Mouse (Mus musculus) spleen, postnatal 10 days (tissue): Measurements from ENCODE around the gene Oser1.
A peak's percentile ranks its signal among the peaks of the same experiment; 100 is the strongest.

Experiments used
- DNase-seq, 2 experiments: peaks; one replicate each; pipeline ENCODE4 v3.0.0; 2021 to 2022; ENCODE audit warnings: low spot score in 2 of 2

Gene Oser1

DNA sequence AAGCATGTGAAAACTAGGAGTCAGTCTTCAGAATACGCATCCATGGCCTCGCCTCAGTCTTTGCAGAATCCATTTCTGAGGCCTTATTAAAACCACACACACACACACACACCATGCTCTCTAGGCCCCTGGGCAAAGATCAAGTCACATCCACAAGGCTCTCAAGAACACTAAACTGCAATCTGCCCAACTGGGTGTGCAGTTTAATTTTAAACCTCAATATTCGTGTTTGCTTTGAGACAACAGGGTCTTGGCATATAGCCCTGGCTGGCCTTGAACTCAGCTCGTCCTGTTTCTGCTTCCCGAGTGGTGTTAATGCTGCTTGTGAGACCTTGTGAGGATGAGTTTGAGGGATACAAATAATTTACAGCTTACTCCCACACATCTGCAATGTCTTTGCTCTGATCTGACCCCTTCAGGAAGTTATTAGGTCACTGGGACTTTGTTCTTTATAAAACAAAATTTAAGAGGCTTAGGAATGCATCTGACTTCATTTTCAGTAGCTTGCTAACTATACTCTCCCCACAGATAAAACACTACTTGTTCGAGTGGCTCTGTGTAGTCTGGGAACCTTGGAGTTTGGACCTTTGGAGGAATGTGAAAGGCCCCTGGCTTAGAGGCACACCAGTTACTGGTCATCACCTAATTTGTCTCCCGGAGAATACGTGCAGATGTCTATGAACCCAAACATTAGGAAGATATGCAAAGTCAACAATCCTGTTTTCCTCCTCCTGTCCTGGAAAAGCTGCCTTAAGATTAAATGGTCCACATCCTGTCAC, 20.3 kb downstream of the Oser1 start:
- no peak for DNase-seq

DNA sequence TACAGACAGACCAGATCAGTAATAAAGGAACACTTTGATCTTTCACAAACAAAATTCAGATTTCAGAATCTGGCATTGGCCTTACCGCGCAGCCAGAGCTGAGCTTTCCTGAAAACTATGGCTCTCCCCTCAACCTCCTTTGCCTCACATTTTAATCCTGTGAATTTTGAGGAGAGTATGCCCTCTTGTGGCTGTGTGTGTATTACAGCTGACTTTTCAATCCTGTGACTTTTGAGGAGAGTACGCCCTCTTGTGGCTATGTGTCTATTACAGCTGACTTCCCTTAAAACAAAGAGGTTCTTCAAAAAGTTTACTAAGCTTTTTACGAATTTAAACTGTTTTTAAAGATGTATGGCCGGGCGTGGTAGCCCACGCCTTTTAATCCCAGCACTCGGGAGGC, 23.3 kb downstream of the Oser1 start:
- peak; percentile 69 to 77 for DNase-seq

DNA sequence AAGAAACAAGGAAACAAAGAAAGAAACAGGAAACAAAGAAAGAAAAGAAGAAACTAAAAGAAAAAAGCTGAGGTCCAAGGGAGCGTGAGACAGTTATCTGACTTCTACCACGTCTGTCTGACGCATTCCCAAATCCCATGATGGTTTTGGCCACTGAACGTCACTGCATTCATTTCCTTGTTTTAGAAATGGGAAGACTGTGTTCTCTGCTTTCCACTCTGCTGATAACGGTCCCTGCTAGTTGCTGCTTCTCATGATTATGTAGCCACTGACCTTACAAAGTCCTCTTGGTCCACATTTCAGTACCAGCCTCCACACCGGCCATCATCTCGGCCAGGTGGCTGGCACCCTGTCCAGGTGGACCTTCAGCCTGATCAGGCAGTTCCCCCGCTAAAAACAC, 25.3 kb downstream of the Oser1 start:
- DNase-seq: no peak

DNA sequence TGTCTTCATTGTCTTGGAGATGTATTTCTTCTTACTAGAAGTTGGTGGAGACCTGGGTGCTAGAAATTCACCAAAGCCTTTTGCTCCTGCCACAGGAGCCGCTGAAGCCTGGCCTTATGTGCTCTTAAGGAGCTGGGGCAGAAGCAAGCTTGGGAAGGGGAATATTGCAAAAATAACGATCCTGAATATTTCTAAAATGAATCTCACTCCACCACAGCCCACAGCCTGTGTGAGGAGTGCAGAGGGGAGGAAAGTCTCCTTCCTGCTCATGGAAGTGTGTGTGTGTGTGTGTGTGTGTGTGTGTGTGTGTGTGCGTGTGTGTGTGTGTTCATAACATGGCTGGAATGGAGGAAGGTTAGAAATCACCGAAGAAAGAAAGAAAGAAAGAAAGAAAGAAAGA, 25.7 kb downstream of the Oser1 start:
- no peak for DNase-seq

GRCm38 (mm10) chr2:163397905-163398304, 26.6 kb downstream of the Oser1 start, which contains the start of gene Jph2:
Gene Jph2 (minus strand): TSS chr2:163397993.
- DNase-seq: no peak

- DNase-seq: no peak
These were observed 27.4 kb downstream of the Oser1 start for GRCm38 (mm10) chr2:163397071-163397470.

- no peak for DNase-seq
These were observed 29.5 kb downstream of the Oser1 start for GRCm38 (mm10) chr2:163394977-163395376.

DNA sequence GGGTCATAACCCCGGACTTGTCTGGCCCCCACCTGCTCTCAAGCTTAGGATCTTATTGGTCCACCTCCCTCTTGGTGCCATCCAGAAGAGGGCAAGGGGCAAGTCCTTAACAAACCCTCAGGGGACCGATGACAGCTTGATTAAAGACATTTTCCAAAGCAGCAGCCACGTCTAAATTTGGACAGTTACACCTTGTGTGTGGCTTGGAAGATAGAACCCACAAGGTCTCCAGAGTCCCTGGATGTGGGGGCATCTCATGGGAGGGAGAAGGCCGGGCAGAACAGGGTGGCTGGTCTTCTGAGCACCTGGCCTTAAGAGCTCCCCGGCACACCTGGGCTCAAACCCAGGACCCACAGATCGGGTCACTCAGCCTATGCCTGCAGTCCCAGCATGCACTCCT, 30.5 kb downstream of the Oser1 start:
- no peak for DNase-seq

- DNase-seq: no peak
These were observed 31.3 kb downstream of the Oser1 start for GRCm38 (mm10) chr2:163393241-163393640.

DNA sequence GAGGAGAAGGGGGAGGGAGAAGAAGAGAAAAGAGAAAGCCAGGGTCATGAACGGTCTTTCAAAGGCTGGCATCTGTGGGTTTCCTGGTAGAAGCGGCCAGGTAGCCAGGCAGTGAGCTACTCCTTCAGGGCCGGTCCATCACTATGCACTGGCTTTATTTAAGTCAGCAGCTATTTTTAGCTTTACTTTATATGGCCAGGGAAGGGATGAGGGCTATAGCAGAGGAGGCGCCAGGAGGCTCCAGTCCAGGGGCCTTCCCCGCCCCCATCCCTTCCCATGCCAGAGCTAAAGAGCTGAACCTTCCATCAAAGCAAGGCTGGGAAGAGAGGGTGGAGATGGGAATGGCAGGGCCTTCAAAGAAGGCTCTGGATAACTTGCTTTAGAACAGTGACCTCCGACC, 32.1 kb downstream of the Oser1 start:
- no peak for DNase-seq

GRCm38 (mm10) chr2:163386423-163387190, 37.9 kb downstream of the Oser1 start:
- no peak for DNase-seq

DNA sequence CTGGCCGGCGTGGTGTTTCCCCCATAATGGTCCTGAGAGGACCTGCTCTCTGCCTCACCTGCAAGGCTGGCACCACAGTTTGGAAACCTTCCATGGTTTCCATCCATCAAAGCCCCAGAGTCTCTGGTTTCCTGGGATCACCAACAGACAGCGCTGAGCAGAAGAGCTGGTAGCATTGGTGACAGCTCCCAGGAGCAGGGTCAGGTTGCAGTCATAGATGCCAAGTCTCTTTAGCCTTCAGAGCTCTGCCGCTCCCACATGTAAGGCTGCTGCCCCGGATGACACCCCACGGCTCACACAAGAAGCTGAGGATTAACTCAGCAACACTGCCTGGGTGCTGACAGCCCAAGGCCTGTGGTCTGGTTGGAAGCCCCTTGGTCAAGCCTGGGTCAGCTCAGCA, 39.4 kb downstream of the Oser1 start:
- DNase-seq: no peak

DNA sequence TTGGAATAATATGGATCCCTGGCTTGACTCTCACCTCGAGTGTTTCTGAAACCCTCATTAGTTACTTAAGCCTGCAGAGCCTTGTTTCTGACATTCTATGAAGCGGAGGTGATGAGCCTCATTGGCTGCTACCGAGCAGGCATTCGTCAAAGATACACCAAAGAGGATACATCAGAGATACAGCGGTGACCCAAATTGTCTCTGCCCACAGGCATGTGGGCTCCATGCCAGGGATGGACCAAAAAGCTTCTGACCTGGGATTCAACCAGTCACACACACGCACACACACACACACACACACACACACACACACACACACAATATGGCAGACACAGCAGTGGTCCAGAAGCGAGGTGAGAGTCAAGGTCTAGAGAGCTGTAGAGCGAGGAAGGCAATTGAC, 43.3 kb downstream of the Oser1 start:
- no peak for DNase-seq

DNA sequence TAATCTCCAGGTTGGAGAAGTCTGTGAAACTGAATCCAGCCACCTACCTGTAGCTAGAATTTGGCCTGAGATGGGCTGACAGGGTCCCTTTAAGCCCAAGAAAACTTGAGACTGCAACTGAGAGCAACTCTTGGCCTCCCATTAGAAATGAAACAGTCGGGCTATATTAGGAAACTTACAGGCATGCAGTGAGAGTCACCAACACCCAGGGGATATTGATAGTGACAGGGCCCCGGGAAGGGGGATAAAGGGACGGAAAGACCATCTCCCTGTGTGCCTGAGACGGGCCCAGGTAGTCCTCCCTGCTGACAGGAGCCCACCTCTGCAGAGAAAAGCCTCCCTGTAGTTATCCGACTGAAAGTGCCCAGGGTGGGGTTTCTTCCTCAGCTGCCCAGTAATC, 45.1 kb downstream of the Oser1 start:
- DNase-seq: no peak

DNA sequence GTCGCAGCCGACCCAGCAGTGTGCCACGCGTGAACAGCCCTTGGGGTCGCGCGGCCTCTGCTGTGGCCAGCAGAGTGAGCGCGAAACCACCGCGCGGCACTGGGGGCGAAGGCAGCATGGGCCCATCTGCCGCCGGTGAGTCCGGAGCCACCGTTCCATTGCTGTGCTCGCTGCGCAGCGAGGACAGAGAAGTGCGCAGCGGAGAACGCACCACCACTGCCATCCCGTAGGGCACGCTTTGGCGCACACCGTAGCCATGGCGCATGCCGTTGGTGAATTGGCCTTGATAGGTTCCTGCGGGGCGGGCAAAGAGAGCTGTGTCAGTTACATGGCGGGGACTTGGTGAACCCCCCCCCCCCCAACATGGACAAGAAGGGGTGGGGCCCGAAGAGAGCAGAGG, 48.4 kb downstream of the Oser1 start:
- no peak for DNase-seq

GRCm38 (mm10) chr2:163375468-163375867, 49.0 kb downstream of the Oser1 start:
- no peak for DNase-seq

DNA sequence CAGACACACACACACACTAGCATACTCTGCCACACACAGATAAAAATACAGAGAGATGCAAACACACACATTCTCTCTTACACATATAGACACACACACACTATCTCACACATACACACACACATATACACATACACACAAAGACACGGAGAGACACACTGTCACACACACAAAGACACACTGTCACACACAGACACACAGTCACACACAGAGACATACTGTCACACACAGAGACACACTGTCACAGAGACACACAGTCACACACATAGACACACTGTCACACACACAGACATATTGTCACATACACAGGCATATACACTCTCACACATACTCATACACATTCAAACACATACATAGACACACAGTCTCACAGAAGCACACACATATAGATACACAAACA, 51.9 kb downstream of the Oser1 start:
- DNase-seq: no peak

GRCm38 (mm10) chr2:163370175-163370574, 54.3 kb downstream of the Oser1 start:
- no peak for DNase-seq

DNA sequence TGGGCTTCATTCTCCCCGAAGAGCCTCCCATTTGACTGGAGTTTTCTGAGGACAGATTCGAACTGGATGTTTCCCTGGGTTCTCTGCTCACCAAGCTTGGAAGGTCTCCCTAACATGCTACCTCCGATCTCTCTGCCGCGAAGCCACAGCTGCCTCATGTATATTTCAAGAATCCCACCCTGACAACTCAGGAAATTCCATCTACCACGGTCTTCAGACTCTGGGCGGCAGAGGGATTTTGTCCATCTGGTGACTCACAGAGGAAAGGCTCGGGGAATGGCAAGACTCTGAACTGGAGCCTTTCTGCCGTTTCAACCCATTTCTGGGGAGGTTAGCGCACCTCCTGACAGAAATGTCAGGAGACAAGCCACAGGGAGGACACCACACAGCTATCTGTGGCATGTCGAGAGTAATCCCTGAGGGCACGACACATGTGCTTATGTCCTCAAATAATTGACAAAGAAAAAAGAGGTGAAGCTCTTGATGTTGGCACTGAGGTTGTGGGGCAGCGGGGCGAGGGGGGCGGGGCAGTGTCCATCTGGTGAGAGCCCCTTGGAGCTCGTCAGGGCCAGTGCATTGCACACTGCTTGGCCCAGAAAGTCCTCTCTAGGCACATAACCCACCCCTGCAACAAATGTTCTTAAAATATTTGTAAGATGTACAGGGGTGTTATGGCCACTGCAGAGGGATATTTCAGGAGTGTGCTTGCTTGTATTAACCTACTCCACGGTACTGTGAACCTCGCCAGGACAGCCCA, 59.5 kb downstream of the Oser1 start:
- no peak for DNase-seq

DNA sequence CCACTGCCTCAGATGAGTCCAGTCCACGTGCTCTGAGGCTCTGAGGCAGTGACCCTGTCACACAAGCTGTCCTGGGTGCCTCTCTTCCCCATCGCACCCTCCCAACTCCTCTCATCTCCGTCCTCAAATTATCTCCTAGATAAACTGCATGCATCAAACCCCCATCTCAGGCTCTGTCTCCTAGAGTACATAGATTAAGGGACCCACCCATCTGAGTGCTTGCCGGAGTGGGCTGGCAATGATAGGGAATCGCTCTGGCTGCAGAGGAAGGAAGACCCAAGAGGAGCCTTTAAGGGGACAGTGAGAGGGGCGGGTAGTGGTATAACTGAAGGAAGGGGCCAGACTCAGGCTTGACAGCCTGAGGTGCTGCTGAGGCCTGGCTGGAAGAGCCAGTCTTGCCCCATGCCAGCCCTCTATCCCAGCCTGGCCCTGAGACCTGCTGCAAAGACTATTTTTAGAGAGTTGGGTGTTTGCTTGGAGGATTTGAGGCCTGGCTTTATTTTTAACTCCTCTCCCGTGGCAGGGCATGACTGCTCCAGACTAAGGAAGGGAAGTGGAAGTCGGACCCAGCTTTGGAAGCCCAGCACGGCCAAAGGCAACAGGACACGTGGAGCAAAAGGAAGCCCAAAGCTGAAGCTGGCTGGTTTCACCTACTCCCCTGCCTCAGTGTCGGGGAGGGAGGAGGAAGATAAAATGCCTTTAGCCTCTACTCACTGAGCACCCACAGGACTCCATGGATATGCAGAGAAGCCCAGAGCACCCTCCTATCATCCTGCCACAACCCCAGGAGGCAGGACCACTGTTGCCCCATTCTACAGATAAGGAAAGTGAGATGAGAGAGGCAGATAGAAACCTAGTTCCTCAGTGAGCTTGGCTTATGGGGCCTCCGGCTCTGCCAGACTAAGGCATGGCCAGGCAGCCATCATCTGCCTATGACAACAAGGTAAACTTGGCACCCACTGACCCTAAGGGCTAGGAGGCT, 61.3 kb downstream of the Oser1 start:
- DNase-seq: no peak
